In the genomic region with DNA sequence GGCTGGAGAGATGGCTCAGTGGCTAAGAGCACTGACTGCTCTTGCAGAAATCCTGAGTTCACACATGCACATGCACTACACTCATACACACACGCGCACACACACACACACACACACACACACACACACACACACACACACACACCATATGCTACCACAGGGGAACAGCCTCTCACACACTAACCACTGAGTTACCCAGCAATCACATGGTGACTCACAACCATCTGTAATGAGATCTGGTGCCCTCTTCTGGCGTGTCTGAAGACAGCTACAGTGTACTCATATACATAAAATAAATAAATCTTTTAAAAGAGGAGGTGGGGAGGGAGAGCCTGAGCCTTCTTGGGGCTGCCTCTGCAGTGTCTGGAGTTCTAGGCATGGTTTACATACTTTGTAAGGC, we compare ENCODE assay signal across 9 mouse cellular contexts. TPM values are rescaled to one million over a fixed set of nuclear protein-coding genes. Genes with fewer than 3 reads are reported as not detected.
A peak's percentile ranks its signal among the peaks of the same experiment; 100 is the strongest.
DNase-seq lines count a peak whose midpoint lies in the region; ATAC-seq and TF ChIP-seq lines count a peak whose summit lies in the region.
"Not testable (repeated sequence)": the region's sequence is repeated elsewhere in the genome, so short reads cannot be mapped to it uniquely, and the experiment has no call there.
"Had no signal": no experiment of that assay in that cellular context is flagged by ENCODE, and none has a peak within 500 bp of the region (broad histone marks: within the 10 kb centered on the region; RNA-seq: fewer than 3 reads in every experiment).

No protein-coding gene starts in this region.

- ATAC-seq in forebrain, embryonic 15.5 days (replicated peaks), result 0 out of 2 replicates have a peak, but pooled peaks have one; percentile 27
- ATAC-seq in intestine, postnatal 0 days, result not testable (repeated sequence)
- 0 out of 2 replicates have a peak, but pooled peaks have one; percentile 14 for ATAC-seq in megakaryocyte progenitor cell, adult 5-6 weeks (replicated peaks; ENCODE audit: poor library complexity)

- H3K4me3 ChIP-seq in forebrain, embryonic 15.5 days; intestine, postnatal 0 days (ENCODE audit: low read depth, low read length); left cerebral cortex, adult 2 months: not testable (repeated sequence)

- not testable (repeated sequence) for H3K4me2 ChIP-seq in forebrain, embryonic 15.5 days (replicated peaks); intestine, postnatal 0 days (replicated peaks; ENCODE audit: low read depth)

- peak; percentile 65 for TF ChIP-seq CTCF in intestine, postnatal 0 days (IDR thresholded peaks at IDR 0.05; ENCODE audit: low read depth)
- peak; percentile 45 for TF ChIP-seq CTCF in left cerebral cortex, adult 2 months (IDR thresholded peaks at IDR 0.05)

- not testable (repeated sequence) for H3K27ac ChIP-seq in forebrain, embryonic 15.5 days (replicated peaks); intestine, postnatal 0 days (ENCODE audit: low read depth, low read length); left cerebral cortex, adult 2 months

- not testable (repeated sequence) for H3K27me3 ChIP-seq in forebrain, embryonic 15.5 days; intestine, postnatal 0 days (replicated peaks; ENCODE audit: control insufficient read depth, insufficient read depth, low read length); splenic B cell, adult 2 months (ENCODE audit: control insufficient read depth, insufficient read depth, low read length, poor library complexity, severe bottlenecking)

- 64% methylated on average over 3 of the region's 3 CpGs for WGBS in forebrain, embryonic 15.5 days
- WGBS in intestine, postnatal 0 days, result 41% methylated on average over 3 of the region's 3 CpGs

- intact Hi-C loops in left cerebral cortex, adult 2 months (cut with DNase I), result not testable (repeated sequence)

- DNase-seq in 3T3-L1 (ENCODE audit: low read depth, low spot score), result peak; percentile 39
- peak; percentile 63 for DNase-seq in brain, adult 2 months (ENCODE audit: low read depth, low spot score)
- DNase-seq in heart, adult 11 months, result peak; percentile 73
- not testable (repeated sequence) for DNase-seq in left cerebral cortex, adult 2 months (ENCODE audit: extremely low spot score in 1 of 2, low spot score in 2 of 2)
- DNase-seq in splenic B cell, adult 2 months (ENCODE audit: low read depth, low spot score), result peak; percentile 14

- H3K4me1 ChIP-seq in forebrain, embryonic 15.5 days; intestine, postnatal 0 days (replicated peaks; ENCODE audit: control insufficient read depth, insufficient read depth, low read length): not testable (repeated sequence)

- H3K9me3 ChIP-seq in forebrain, embryonic 15.5 days; intestine, postnatal 0 days (ENCODE audit: control insufficient read depth): not testable (repeated sequence)

- not testable (repeated sequence) for H3K9ac ChIP-seq in forebrain, embryonic 15.5 days (replicated peaks); intestine, postnatal 0 days (ENCODE audit: low read depth, low read length)

- H3K36me3 ChIP-seq in forebrain, embryonic 15.5 days; intestine, postnatal 0 days (ENCODE audit: control insufficient read depth, insufficient read depth); splenic B cell, adult 2 months (ENCODE audit: control insufficient read depth, insufficient read depth, low read length, poor library complexity, severe bottlenecking): not testable (repeated sequence)

RNA-seq across cellular contexts. Expression of a gene that starts 6.9 kb away (rescaled TPM):
- polyA plus RNA-seq in forebrain, embryonic 15.5 days (2015; fragmentation: Nextera tagmentation; extraction: Ambion mirVana), result 40.0 and 41.8 TPM in 2 replicates
- polyA plus RNA-seq in intestine, postnatal 0 days (2015; fragmentation: Nextera tagmentation; extraction: Ambion mirVana), result 15.7 and 16.9 TPM in 2 replicates
- total RNA-seq in left cerebral cortex, adult 2 months (2021), result 10 to 100 TPM; 40.8 to 42.4 TPM
- total RNA-seq in megakaryocyte progenitor cell, adult 5-6 weeks (2015), result 0.10 TPM in 1 of 2 replicates, not detected in the other
- total RNA-seq in megakaryocyte progenitor cell, adult 5-6 weeks (2017), result 0.08 TPM in 1 of 2 replicates, not detected in the other

RNA-seq across cellular contexts. Expression of a gene that starts 21.3 kb away (rescaled TPM):
- 210 and 215 TPM in 2 replicates for polyA plus RNA-seq in forebrain, embryonic 15.5 days (2015; fragmentation: Nextera tagmentation; extraction: Ambion mirVana)
- polyA plus RNA-seq in intestine, postnatal 0 days (2015; fragmentation: Nextera tagmentation; extraction: Ambion mirVana), result 199 and 204 TPM in 2 replicates
- 10 to 100 TPM; 22.2 TPM for total RNA-seq in left cerebral cortex, adult 2 months (2021)
- total RNA-seq in megakaryocyte progenitor cell, adult 5-6 weeks (2015), result 0.05 TPM in 1 of 2 replicates, not detected in the other
- total RNA-seq in megakaryocyte progenitor cell, adult 5-6 weeks (2017), result not detected in 2 replicates
- polyA plus RNA-seq: activated CD4-positive, CD25-positive, alpha-beta regulatory T cell, adult 4 months had no signal

Comparison
In these comparisons a context has a peak if more than half of its experiments do, and no peak if none do; other contexts are left out.
1. RNA of a gene that starts 6.9 kb away (total RNA-seq): 40.8 to 42.4 TPM in left cerebral cortex, adult 2 months; 0.08 to 0.10 TPM in megakaryocyte progenitor cell, adult 5-6 weeks; every median in the first group is over 10 times any median in the second.
2. RNA of a gene that starts 21.3 kb away (total RNA-seq): 22.2 TPM in left cerebral cortex, adult 2 months; 0.05 TPM in megakaryocyte progenitor cell, adult 5-6 weeks; every median in the first group is over 10 times any median in the second.